Comparison of ENCODE assay signal across 25 mouse cellular contexts in the genomic region with DNA sequence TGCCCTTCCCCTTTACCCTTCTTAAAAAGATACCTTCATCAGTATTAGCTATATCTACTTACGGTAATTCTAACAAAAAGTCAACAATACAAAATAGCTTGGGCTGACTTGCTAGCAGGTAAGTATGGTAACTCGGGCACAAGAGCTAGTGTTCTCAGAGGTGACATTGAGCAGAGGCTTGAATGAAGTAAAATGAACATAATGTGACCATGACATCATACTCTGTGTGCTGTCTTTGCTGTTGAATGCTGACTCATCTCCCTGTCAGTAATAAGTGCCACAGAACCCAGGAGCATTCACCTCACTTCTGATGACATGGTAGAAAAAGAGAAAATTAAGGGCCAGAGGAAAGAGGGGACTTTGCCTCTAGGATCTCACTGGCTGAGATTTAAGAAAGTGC.
DNase-seq lines count a peak whose midpoint lies in the region; ATAC-seq and TF ChIP-seq lines count a peak whose summit lies in the region.
"Had no signal": no experiment of that assay in that cellular context is flagged by ENCODE, and none has a peak within 500 bp of the region (broad histone marks: within the 10 kb centered on the region; RNA-seq: fewer than 3 reads in every experiment).

No protein-coding gene starts in this region.

- no peak overlapping the region for H3K27ac ChIP-seq in hindbrain, postnatal 0 days
- no peak overlapping the region for H3K27ac ChIP-seq in hindbrain, embryonic 11.5 days (ENCODE audit: low read depth, low read length)
- H3K27ac ChIP-seq in layer of hippocampus, adult 2 months = no peak overlapping the region
- no peak overlapping the region for H3K27ac ChIP-seq in midbrain, postnatal 0 days (ENCODE audit: low read depth, low read length)
- H3K27ac ChIP-seq: embryonic facial prominence, embryonic 13.5 days; forebrain, embryonic 10.5 days; forebrain, embryonic 15.5 days; hindbrain, embryonic 12.5 days; midbrain, embryonic 13.5 days had no signal

- no peak for DNase-seq in hindbrain, postnatal 0 days (ENCODE audit: low spot score)
- DNase-seq in hindbrain, embryonic 11.5 days (ENCODE audit: low spot score) = no peak
- DNase-seq in 3134 (ENCODE audit: extremely low read depth, insufficient read length, low spot score) = peak; percentile 15
- DNase-seq in induced T-regulatory cell, adult 2 months (ENCODE audit: low read depth) = peak; percentile 31
- no peak for DNase-seq in layer of hippocampus, adult 2 months (ENCODE audit: low spot score in 2 of 2)
- DNase-seq in midbrain, postnatal 0 days (ENCODE audit: low spot score) = no peak
- DNase-seq: adrenal gland, postnatal 10 days; cerebellum, adult 9-10 months; cerebellum, postnatal 36 days; gastrocnemius, postnatal 10 days; kidney, adult 8-10 months; kidney, postnatal 10 days; layer of hippocampus, adult 9-11 months; lung, adult 18-20 months; lung, postnatal 4 days; thymus, adult 2 months; thymus, postnatal 4 days had no signal

- TF ChIP-seq CTCF in hindbrain, postnatal 0 days (IDR thresholded peaks at IDR 0.05; ENCODE audit: low read depth) = no peak
- TF ChIP-seq CTCF in layer of hippocampus, adult 2 months (conservative IDR thresholded peaks at IDR 0.05) = no peak
- no peak for TF ChIP-seq CTCF in midbrain, postnatal 0 days (IDR thresholded peaks at IDR 0.05)

- no peaks in the 10 kb centered on the region for H3K27me3 ChIP-seq in hindbrain, postnatal 0 days (ENCODE audit: insufficient read depth, low read length)
- no peaks in the 10 kb centered on the region for H3K27me3 ChIP-seq in hindbrain, embryonic 11.5 days (ENCODE audit: control insufficient read depth, insufficient read depth, low read length)
- no peaks in the 10 kb centered on the region for H3K27me3 ChIP-seq in midbrain, postnatal 0 days (ENCODE audit: insufficient read depth, low read length)
- H3K27me3 ChIP-seq: embryonic facial prominence, embryonic 13.5 days; forebrain, embryonic 15.5 days; hindbrain, embryonic 12.5 days; megakaryocyte, embryonic 14.5 days; midbrain, embryonic 13.5 days had no signal

- H3K4me2 ChIP-seq in hindbrain, postnatal 0 days (ENCODE audit: low read depth, low read length) = no peak overlapping the region
- no peak overlapping the region for H3K4me2 ChIP-seq in hindbrain, embryonic 11.5 days (replicated peaks; ENCODE audit: low read depth, low read length)
- H3K4me2 ChIP-seq in midbrain, postnatal 0 days (ENCODE audit: low read depth, low read length, poor library complexity, severe bottlenecking) = no peak overlapping the region
- H3K4me2 ChIP-seq: embryonic facial prominence, embryonic 13.5 days; forebrain, embryonic 15.5 days; hindbrain, embryonic 12.5 days; midbrain, embryonic 13.5 days had no signal

- no peaks in the 10 kb centered on the region for H3K4me1 ChIP-seq in hindbrain, postnatal 0 days (ENCODE audit: insufficient read depth, low read length)
- H3K4me1 ChIP-seq in hindbrain, embryonic 11.5 days (replicated peaks; ENCODE audit: control insufficient read depth, insufficient read depth, low read length) = no peaks in the 10 kb centered on the region
- H3K4me1 ChIP-seq in midbrain, postnatal 0 days (ENCODE audit: insufficient read depth, low read length) = no peaks in the 10 kb centered on the region
- H3K4me1 ChIP-seq: embryonic facial prominence, embryonic 13.5 days; forebrain, embryonic 10.5 days; forebrain, embryonic 15.5 days; hindbrain, embryonic 12.5 days; midbrain, embryonic 13.5 days had no signal

- H3K4me3 ChIP-seq in hindbrain, postnatal 0 days (ENCODE audit: low read length) = no peak overlapping the region
- H3K4me3 ChIP-seq in hindbrain, embryonic 11.5 days (ENCODE audit: low read depth, low read length) = no peak overlapping the region
- H3K4me3 ChIP-seq in layer of hippocampus, adult 2 months = no peak overlapping the region
- H3K4me3 ChIP-seq in midbrain, postnatal 0 days (ENCODE audit: low read depth, low read length) = no peak overlapping the region
- H3K4me3 ChIP-seq: embryonic facial prominence, embryonic 13.5 days; forebrain, embryonic 10.5 days; forebrain, embryonic 15.5 days; hindbrain, embryonic 12.5 days; megakaryocyte, embryonic 14.5 days; midbrain, embryonic 13.5 days had no signal

- no peak overlapping the region for H3K9ac ChIP-seq in hindbrain, postnatal 0 days (replicated peaks; ENCODE audit: low read length)
- no peak overlapping the region for H3K9ac ChIP-seq in hindbrain, embryonic 11.5 days (ENCODE audit: low read depth, low read length)
- H3K9ac ChIP-seq in midbrain, postnatal 0 days (replicated peaks; ENCODE audit: low read length, poor library complexity, severe bottlenecking) = no peak overlapping the region
- H3K9ac ChIP-seq: embryonic facial prominence, embryonic 13.5 days; forebrain, embryonic 15.5 days; hindbrain, embryonic 12.5 days; midbrain, embryonic 13.5 days had no signal

- 0 out of 2 replicates have a peak, but pooled peaks have one; percentile 38 for ATAC-seq in hindbrain, postnatal 0 days
- no peak for ATAC-seq in hindbrain, embryonic 11.5 days (ENCODE audit: low FRiP score)
- ATAC-seq in CD4-positive, CD25-positive, alpha-beta regulatory T cell, adult 4 months = peak; percentile 20
- no peak for ATAC-seq in midbrain, postnatal 0 days (ENCODE audit: low FRiP score)
- ATAC-seq: forebrain, embryonic 15.5 days; lung, postnatal 0 days; midbrain, embryonic 13.5 days had no signal

- WGBS in hindbrain, postnatal 0 days = 86% methylated on average over 2 of the region's 2 CpGs
- WGBS in hindbrain, embryonic 11.5 days = 88% methylated on average over 2 of the region's 2 CpGs
- 91% methylated on average over 2 of the region's 2 CpGs for WGBS in midbrain, postnatal 0 days

- no peaks in the 10 kb centered on the region for H3K9me3 ChIP-seq in hindbrain, postnatal 0 days (ENCODE audit: low read length)
- no peaks in the 10 kb centered on the region for H3K9me3 ChIP-seq in hindbrain, embryonic 11.5 days (ENCODE audit: control insufficient read depth, low read length)
- no peaks in the 10 kb centered on the region for H3K9me3 ChIP-seq in midbrain, postnatal 0 days (ENCODE audit: low read length)
- H3K9me3 ChIP-seq: embryonic facial prominence, embryonic 13.5 days; forebrain, embryonic 10.5 days; forebrain, embryonic 15.5 days; hindbrain, embryonic 12.5 days; megakaryocyte, embryonic 14.5 days; midbrain, embryonic 13.5 days had no signal

- peaks cover 3% of the 10 kb centered on the region; the same call in 1 of the 2 replicates for H3K36me3 ChIP-seq in hindbrain, postnatal 0 days (ENCODE audit: insufficient read depth, low read length)
- H3K36me3 ChIP-seq in hindbrain, embryonic 11.5 days (ENCODE audit: control insufficient read depth, insufficient read depth, low read length) = no peaks in the 10 kb centered on the region
- peaks cover 4% of the 10 kb centered on the region; the same call in 1 of the 2 replicates for H3K36me3 ChIP-seq in midbrain, postnatal 0 days (ENCODE audit: insufficient read depth, low read length)
- H3K36me3 ChIP-seq: hindbrain, embryonic 12.5 days had no signal

Comparison
In these comparisons a context has a peak if more than half of its experiments do, and no peak if none do; other contexts are left out.
1. ATAC-seq: peak in hindbrain, postnatal 0 days (single experiment) and CD4-positive, CD25-positive, alpha-beta regulatory T cell, adult 4 months (single experiment); none in hindbrain, embryonic 11.5 days (single experiment) and midbrain, postnatal 0 days (single experiment).
2. DNase-seq: peak in 3134 (single experiment) and induced T-regulatory cell, adult 2 months (single experiment); none in hindbrain, postnatal 0 days (single experiment), hindbrain, embryonic 11.5 days (single experiment), layer of hippocampus, adult 2 months (0 of 2) and midbrain, postnatal 0 days (single experiment).